Comparison of ENCODE assay signal across 8 mouse cellular contexts in the genomic region with DNA sequence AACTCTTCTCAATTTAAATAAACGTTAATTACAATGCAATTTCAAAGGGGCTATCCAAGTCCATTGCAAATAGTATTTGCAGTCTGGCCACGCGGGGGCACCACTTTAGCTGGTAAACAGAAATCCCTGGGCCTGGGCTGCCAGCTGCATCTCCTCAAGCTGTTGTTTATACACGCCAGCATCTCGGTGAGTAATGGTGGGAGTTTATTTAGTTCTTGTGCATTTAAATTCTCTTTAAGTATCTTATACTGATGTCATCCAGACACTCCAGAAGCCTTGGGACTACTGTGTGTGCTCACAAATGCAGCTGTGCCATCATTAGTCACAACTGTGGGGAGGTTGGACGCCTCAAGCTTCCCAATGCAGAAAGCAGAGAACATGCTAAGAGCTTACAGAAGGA. TPM values are rescaled to one million over a fixed set of nuclear protein-coding genes. Genes with fewer than 3 reads are reported as not detected.
DNase-seq lines count a peak whose midpoint lies in the region; ATAC-seq and TF ChIP-seq lines count a peak whose summit lies in the region.

No protein-coding gene starts in this region.

- H3K36me3 ChIP-seq in liver, embryonic 14.5 days (replicated peaks; ENCODE audit: control insufficient read depth, insufficient read depth, low read depth): no peaks in the 10 kb centered on the region

- H3K4me2 ChIP-seq in liver, embryonic 14.5 days (ENCODE audit: low read depth): no peak overlapping the region

- H3K4me1 ChIP-seq in liver, embryonic 14.5 days (replicated peaks; ENCODE audit: control insufficient read depth in 2 of 2, insufficient read depth in 2 of 2, low read length in 1 of 2): peaks cover 0 to 3% of the 10 kb centered on the region in 2 experiments; a peak in 1 of 4 replicates

- no peak overlapping the region for H3K4me3 ChIP-seq in liver, embryonic 14.5 days (ENCODE audit: insufficient read depth in 1 of 2, low read depth in 2 of 2, low read length in 2 of 2)

- H3K9ac ChIP-seq in liver, embryonic 14.5 days (replicated peaks): no peak overlapping the region

- H3K9me3 ChIP-seq in liver, embryonic 14.5 days (ENCODE audit: control insufficient read depth, low read length): no peaks in the 10 kb centered on the region

- no peak for ATAC-seq in liver, embryonic 14.5 days (ENCODE audit: insufficient read depth)

- WGBS in liver, embryonic 14.5 days (ENCODE audit: insufficient replicate concordance): 21% methylated on average over 6 of the region's 6 CpGs

- TF ChIP-seq CTCF in liver, embryonic 14.5 days (IDR thresholded peaks at IDR 0.05; ENCODE audit: low read depth): peak; percentile 54

- no peaks in the 10 kb centered on the region for H3K27me3 ChIP-seq in liver, embryonic 14.5 days (ENCODE audit: control insufficient read depth, insufficient read depth, low read length)

- peak; percentile 46 to 53 for DNase-seq in B cell, adult 2 months
- DNase-seq in T-cell, adult 2 months (ENCODE audit: low spot score): peak; percentile 19
- peak; percentile 38 for DNase-seq in embryo, embryonic 9.5 days (ENCODE audit: extremely low spot score)
- DNase-seq in heart, adult 8-10 months (ENCODE audit: low spot score): peak; percentile 62
- DNase-seq in kidney, postnatal 25 days: peak; percentile 84 to 86
- no peak for DNase-seq in liver, embryonic 14.5 days (ENCODE audit: low read depth in 3 of 3, low spot score in 3 of 3)
- DNase-seq in right cerebral cortex, adult 18-20 months: peak; percentile 66
- DNase-seq in urinary bladder, postnatal 4 days (ENCODE audit: low spot score in 2 of 2): peak; percentile 68 to 84

- no peak for TF ChIP-seq EP300 in liver, embryonic 14.5 days (IDR thresholded peaks at IDR 0.05; ENCODE audit: low read depth)

- H3K27ac ChIP-seq in liver, embryonic 14.5 days: no peak overlapping the region

RNA-seq across cellular contexts. Expression of a gene that starts 13.9 kb away (rescaled TPM):
- 100 to 1,000 TPM; 273 to 347 (median 313) TPM for total RNA-seq in heart, adult 8-10 months (2022)
- polyA plus RNA-seq in liver, embryonic 14.5 days (2012; rRNA removed): 21.5 and 25.8 TPM in 2 replicates
- polyA plus RNA-seq in liver, embryonic 14.5 days (2014; fragmentation: Nextera tagmentation; extraction: Ambion mirVana): 36.5 and 46.6 TPM in 2 replicates

RNA-seq across cellular contexts. Expression of a gene that starts 30.8 kb away (rescaled TPM):
- total RNA-seq in heart, adult 8-10 months (2022): under 1 TPM in 3 of 4 experiments, not detected in 1; 0.16 to 0.60 (median 0.41) TPM
- 0.03 TPM in 2 replicates for polyA plus RNA-seq in liver, embryonic 14.5 days (2012; rRNA removed)
- polyA plus RNA-seq in liver, embryonic 14.5 days (2014; fragmentation: Nextera tagmentation; extraction: Ambion mirVana): not detected in 2 replicates

RNA-seq across cellular contexts. Expression of a gene that starts 47.7 kb away (rescaled TPM):
- 10 to 100 TPM; 46.1 to 56.8 (median 50.3) TPM for total RNA-seq in heart, adult 8-10 months (2022)
- polyA plus RNA-seq in liver, embryonic 14.5 days (2012; rRNA removed): 16.1 and 30.5 TPM in 2 replicates
- 39.4 and 40.4 TPM in 2 replicates for polyA plus RNA-seq in liver, embryonic 14.5 days (2014; fragmentation: Nextera tagmentation; extraction: Ambion mirVana)

RNA-seq across cellular contexts. Expression of a gene that starts 57.8 kb away (rescaled TPM):
- 10 to 100 TPM; 39.3 to 42.4 (median 41.4) TPM for total RNA-seq in heart, adult 8-10 months (2022)
- polyA plus RNA-seq in liver, embryonic 14.5 days (2012; rRNA removed): 60.3 and 100 TPM in 2 replicates
- 111 and 116 TPM in 2 replicates for polyA plus RNA-seq in liver, embryonic 14.5 days (2014; fragmentation: Nextera tagmentation; extraction: Ambion mirVana)

Comparison
In these comparisons a context has a peak if more than half of its experiments do, and no peak if none do; other contexts are left out.
1. DNase-seq: peak in B cell, adult 2 months (2 of 2), T-cell, adult 2 months (single experiment), embryo, embryonic 9.5 days (single experiment), heart, adult 8-10 months (single experiment), kidney, postnatal 25 days (2 of 2), right cerebral cortex, adult 18-20 months (single experiment) and urinary bladder, postnatal 4 days (2 of 2); none in liver, embryonic 14.5 days (0 of 3).